Mouse (Mus musculus): ENCODE measurements around the gene Pten. TPM values are rescaled to one million over a fixed set of nuclear protein-coding genes. Genes with fewer than 3 reads are reported as not detected.

Gene Pten
- polyA plus RNA-seq, 1 experiment from 2014 or later: 6.6 TPM

DNA sequence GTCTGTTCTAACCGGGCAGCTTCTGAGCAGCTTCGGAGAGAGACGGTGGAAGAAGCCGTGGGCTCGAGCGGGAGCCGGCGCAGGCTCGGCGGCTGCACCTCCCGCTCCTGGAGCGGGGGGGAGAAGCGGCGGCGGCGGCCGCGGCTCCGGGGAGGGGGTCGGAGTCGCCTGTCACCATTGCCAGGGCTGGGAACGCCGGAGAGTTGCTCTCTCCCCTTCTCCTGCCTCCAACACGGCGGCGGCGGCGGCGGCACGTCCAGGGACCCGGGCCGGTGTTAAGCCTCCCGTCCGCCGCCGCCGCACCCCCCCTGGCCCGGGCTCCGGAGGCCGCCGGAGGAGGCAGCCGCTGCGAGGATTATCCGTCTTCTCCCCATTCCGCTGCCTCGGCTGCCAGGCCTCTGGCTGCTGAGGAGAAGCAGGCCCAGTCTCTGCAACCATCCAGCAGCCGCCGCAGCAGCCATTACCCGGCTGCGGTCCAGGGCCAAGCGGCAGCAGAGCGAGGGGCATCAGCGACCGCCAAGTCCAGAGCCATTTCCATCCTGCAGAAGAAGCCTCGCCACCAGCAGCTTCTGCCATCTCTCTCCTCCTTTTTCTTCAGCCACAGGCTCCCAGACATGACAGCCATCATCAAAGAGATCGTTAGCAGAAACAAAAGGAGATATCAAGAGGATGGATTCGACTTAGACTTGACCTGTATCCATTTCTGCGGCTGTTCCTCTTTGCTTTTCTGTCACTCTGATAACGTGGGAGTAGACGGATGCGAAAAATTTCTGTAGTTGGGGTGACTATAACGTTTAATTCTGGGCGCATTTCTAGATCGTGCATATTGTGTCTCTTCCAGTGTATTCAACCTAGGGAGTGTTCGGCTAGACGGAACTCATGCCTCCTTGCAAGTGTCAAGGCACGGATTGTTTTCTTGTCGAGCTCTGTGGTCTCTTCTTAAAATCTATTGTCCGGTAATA, 815 bp downstream of the Pten start:
- Histone ChIP-seq H3K27me3 (replicated peaks; ENCODE audit: control insufficient read depth, insufficient read depth, low read length) (no peaks in the 10 kb centered on the region), H3K9ac (ENCODE audit: low read depth, low read length) (peak overlapping the region; percentile 97), H3K4me3 (ENCODE audit: low read depth, low read length) (peak overlapping the region; percentile 97), H3K36me3 (ENCODE audit: control insufficient read depth, insufficient read depth, low read length) (no peaks in the 10 kb centered on the region), H3K27ac (ENCODE audit: low read depth, low read length) (peak overlapping the region; percentile 98), H3K9me3 (ENCODE audit: control insufficient read depth, low read length) (no peaks in the 10 kb centered on the region), H3K4me2 (peak overlapping the region; percentile 95), H3K4me1 (replicated peaks; ENCODE audit: control insufficient read depth, insufficient read depth, low read length) (peaks cover 20% of the 10 kb centered on the region)
- under 1% methylated on average over 55 of the region's 69 CpGs for WGBS
- no peak; the same call in 1 of the 2 replicates for ATAC-seq (replicated peaks; ENCODE audit: low FRiP score)
- DNase-seq (ENCODE audit: low spot score): peak; percentile 74

DNA sequence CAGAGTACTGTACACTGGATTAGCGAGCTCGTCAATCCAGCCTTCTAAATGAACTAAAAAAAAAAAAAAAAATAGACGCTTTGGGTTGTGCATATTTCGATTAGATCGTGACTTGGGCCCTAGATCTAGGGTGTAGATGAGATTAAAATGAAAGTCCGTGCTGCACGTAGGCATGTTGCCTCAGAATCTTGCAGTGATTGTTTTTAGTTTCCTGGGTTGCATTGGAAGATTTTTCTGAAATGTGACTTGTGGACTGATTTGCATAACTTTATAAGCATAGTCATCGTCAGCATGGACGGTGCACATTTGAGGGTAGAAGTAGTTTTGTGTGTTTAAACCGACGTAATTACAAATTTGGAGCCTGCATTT, 1.5 kb downstream of the Pten start:
- Histone ChIP-seq H3K4me3 (ENCODE audit: low read depth, low read length) (peak overlapping the region; percentile 97), H3K4me2 (peak overlapping the region; percentile 95), H3K36me3 (ENCODE audit: control insufficient read depth, insufficient read depth, low read length) (no peaks in the 10 kb centered on the region), H3K4me1 (replicated peaks; ENCODE audit: control insufficient read depth, insufficient read depth, low read length) (peaks cover 20% of the 10 kb centered on the region), H3K9ac (ENCODE audit: low read depth, low read length) (peak overlapping the region; percentile 97), H3K9me3 (ENCODE audit: control insufficient read depth, low read length) (no peaks in the 10 kb centered on the region), H3K27ac (ENCODE audit: low read depth, low read length) (no peak overlapping the region), H3K27me3 (replicated peaks; ENCODE audit: control insufficient read depth, insufficient read depth, low read length) (no peaks in the 10 kb centered on the region)
- DNase-seq (ENCODE audit: low spot score) (no peak), ATAC-seq (replicated peaks; ENCODE audit: low FRiP score) (no peak)
- 1% methylated on average over 11 of the region's 11 CpGs for WGBS

DNA sequence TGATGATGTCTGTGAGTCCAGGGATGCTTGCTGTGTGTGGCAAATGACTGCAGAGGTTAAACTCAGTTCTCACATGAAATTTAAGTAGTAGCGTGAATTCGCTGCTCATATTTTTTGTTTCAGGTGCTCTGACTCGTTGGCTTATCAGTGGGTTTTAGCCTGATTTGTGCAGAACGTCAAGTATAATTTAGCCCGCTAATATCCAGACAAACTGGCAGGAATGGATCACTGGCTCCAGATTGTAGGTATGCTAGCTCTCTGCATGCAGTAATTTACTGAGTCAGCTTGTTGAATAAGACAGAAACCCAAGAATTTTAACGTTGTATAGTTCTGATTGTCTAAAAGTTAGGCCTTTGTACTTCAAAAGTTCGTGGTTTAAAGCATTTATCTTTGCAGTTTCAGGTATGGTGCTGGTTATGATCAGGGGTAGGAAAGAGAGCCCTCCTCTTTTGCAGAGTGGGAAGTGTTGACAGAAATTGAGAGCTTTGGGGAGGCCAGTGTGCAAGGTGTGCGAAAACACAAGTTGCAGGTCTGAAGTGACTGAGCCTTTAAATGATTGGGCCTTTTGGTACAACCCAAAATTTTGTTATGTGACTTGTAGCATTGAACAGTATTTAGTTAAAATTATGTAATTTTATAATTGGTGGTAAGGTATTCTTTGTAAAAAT, 2.2 kb downstream of the Pten start:
- 6% methylated on average over 8 of the region's 8 CpGs for WGBS
- DNase-seq (ENCODE audit: low spot score) (no peak), ATAC-seq (replicated peaks; ENCODE audit: low FRiP score) (no peak)
- Histone ChIP-seq H3K4me3 (ENCODE audit: low read depth, low read length) (peak overlapping the region; percentile 97), H3K4me1 (replicated peaks; ENCODE audit: control insufficient read depth, insufficient read depth, low read length) (peaks cover 17% of the 10 kb centered on the region), H3K9ac (ENCODE audit: low read depth, low read length) (peak overlapping the region; percentile 40), H3K27ac (ENCODE audit: low read depth, low read length) (no peak overlapping the region), H3K27me3 (replicated peaks; ENCODE audit: control insufficient read depth, insufficient read depth, low read length) (no peaks in the 10 kb centered on the region), H3K9me3 (ENCODE audit: control insufficient read depth, low read length) (no peaks in the 10 kb centered on the region), H3K36me3 (ENCODE audit: control insufficient read depth, insufficient read depth, low read length) (no peaks in the 10 kb centered on the region), H3K4me2 (peak overlapping the region; percentile 95)

DNA sequence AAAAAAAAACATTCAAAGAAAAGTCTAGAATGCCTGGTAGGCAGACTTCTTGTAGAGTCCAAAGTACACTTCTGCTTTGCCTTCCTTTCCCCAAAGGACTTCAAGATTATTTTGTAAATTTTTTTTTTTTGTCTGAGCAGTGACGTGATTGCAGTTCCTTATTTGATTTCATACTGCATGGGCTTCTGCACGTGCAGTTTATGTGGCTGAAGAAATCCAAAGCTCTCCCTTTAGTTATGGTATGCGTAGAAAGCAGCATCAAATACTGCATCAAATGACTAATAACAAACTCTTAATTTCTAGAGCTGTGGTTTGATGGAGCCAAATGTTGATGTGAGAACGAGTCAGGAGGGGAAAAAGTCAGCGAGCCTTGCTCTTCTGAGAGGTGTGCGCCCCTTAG, 3.2 kb downstream of the Pten start:
- no peak for DNase-seq (ENCODE audit: low spot score)
- Histone ChIP-seq H3K36me3 (ENCODE audit: control insufficient read depth, insufficient read depth, low read length) (no peaks in the 10 kb centered on the region), H3K4me2 (peak overlapping the region; percentile 57), H3K4me3 (ENCODE audit: low read depth, low read length) (no peak overlapping the region; the same call in 1 of the 2 replicates), H3K4me1 (replicated peaks; ENCODE audit: control insufficient read depth, insufficient read depth, low read length) (peaks cover 11% of the 10 kb centered on the region), H3K9ac (ENCODE audit: low read depth, low read length) (no peak overlapping the region), H3K9me3 (ENCODE audit: control insufficient read depth, low read length) (no peaks in the 10 kb centered on the region), H3K27me3 (replicated peaks; ENCODE audit: control insufficient read depth, insufficient read depth, low read length) (no peaks in the 10 kb centered on the region), H3K27ac (ENCODE audit: low read depth, low read length) (no peak overlapping the region)
- WGBS: 40% methylated on average over 6 of the region's 6 CpGs
- ATAC-seq (replicated peaks; ENCODE audit: low FRiP score): no peak

DNA sequence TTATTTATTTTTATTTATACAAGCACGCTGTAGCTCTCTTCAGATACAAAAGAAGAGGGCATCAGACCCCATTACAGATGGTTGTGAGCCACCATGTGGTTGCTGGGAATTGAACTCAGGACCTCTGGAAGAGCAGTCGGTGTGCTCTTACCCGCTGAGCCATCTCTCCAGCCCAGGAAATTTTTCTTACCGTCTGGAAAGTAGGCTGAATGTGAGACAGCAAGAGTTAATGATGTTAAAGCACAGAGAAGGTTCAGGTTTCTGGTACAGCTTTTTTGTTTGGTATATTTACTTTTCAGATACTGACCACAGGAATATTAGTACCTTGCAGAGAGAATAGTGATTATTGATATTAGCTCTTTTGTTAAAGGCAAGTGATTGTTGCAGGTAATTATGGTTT, 3.9 kb downstream of the Pten start:
- DNase-seq (ENCODE audit: low spot score) (no peak), ATAC-seq (replicated peaks; ENCODE audit: low FRiP score) (no peak)
- Histone ChIP-seq H3K9me3 (ENCODE audit: control insufficient read depth, low read length) (no peaks in the 10 kb centered on the region), H3K4me3 (ENCODE audit: low read depth, low read length) (no peak overlapping the region), H3K27ac (ENCODE audit: low read depth, low read length) (no peak overlapping the region), H3K9ac (ENCODE audit: low read depth, low read length) (no peak overlapping the region), H3K4me2 (peak overlapping the region; percentile 57; the same call in 1 of the 2 replicates), H3K27me3 (replicated peaks; ENCODE audit: control insufficient read depth, insufficient read depth, low read length) (no peaks in the 10 kb centered on the region), H3K36me3 (ENCODE audit: control insufficient read depth, insufficient read depth, low read length) (peaks cover 2% of the 10 kb centered on the region; the same call in 1 of the 2 replicates), H3K4me1 (replicated peaks; ENCODE audit: control insufficient read depth, insufficient read depth, low read length) (peaks cover 11% of the 10 kb centered on the region)
- WGBS: 69% methylated on average over 4 of the region's 4 CpGs

DNA sequence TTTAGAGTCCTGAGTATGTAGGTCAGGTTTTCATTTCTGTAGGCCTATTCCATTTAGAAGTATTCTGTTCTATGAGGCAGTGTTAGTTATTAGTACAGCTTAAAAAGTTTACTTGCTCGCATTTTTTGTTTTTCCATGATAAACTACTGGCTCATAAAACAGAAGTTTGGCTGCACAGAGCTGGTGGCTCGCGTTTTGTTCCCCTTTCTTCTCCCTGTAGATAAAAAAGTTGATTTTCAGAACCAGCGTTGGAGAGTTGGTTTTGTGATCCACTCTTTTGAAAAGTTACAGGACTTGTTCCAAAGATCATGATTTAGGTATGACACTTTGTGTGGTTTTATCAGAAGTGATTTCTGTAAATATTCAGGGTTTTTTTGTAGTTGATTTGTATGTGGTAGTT, 5.2 kb downstream of the Pten start:
- DNase-seq (ENCODE audit: low spot score) (no peak), ATAC-seq (replicated peaks; ENCODE audit: low FRiP score) (no peak)
- H3K4me2 ChIP-seq: no peak overlapping the region
- H3K36me3 ChIP-seq (ENCODE audit: control insufficient read depth, insufficient read depth, low read length): peaks cover 2% of the 10 kb centered on the region; the same call in 1 of the 2 replicates
- H3K9me3 ChIP-seq (ENCODE audit: control insufficient read depth, low read length): no peaks in the 10 kb centered on the region
- no peak overlapping the region for H3K27ac ChIP-seq (ENCODE audit: low read depth, low read length)
- H3K9ac ChIP-seq (ENCODE audit: low read depth, low read length): no peak overlapping the region
- peaks cover 11% of the 10 kb centered on the region for H3K4me1 ChIP-seq (replicated peaks; ENCODE audit: control insufficient read depth, insufficient read depth, low read length)
- 54% methylated on average over 4 of the region's 4 CpGs for WGBS
- no peaks in the 10 kb centered on the region for H3K27me3 ChIP-seq (replicated peaks; ENCODE audit: control insufficient read depth, insufficient read depth, low read length)
- no peak overlapping the region for H3K4me3 ChIP-seq (ENCODE audit: low read depth, low read length)

DNA sequence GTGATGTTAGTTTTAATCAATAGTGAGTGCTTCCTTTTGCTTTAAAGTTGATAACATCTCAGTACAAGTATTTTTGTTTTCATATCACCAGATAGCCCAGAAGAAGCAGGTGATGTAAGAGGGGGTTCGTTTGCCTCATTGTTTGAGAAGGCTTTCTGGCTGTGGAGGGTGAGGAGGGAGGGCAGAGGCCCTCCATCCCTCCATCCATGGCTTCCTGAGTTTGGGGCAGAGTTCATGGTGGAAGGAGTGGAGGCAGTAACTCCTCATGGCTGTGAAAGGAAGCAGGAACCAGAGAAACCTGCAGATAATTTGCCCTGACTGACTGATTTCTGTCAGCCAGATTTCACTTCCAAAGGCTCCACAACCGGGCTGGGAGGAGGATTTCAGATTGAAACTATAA, 21.1 kb downstream of the Pten start:
- no peak overlapping the region for H3K27ac ChIP-seq (ENCODE audit: low read depth, low read length)
- H3K4me3 ChIP-seq (ENCODE audit: low read depth, low read length): no peak overlapping the region
- H3K9ac ChIP-seq (ENCODE audit: low read depth, low read length): no peak overlapping the region
- H3K4me2 ChIP-seq: no peak overlapping the region
- H3K27me3 ChIP-seq (replicated peaks; ENCODE audit: control insufficient read depth, insufficient read depth, low read length): no peaks in the 10 kb centered on the region
- 33% methylated on average over 2 of the region's 2 CpGs for WGBS
- no peaks in the 10 kb centered on the region for H3K36me3 ChIP-seq (ENCODE audit: control insufficient read depth, insufficient read depth, low read length)
- DNase-seq (ENCODE audit: low spot score) (no peak), ATAC-seq (replicated peaks; ENCODE audit: low FRiP score) (no peak)
- H3K9me3 ChIP-seq (ENCODE audit: control insufficient read depth, low read length): no peaks in the 10 kb centered on the region
- H3K4me1 ChIP-seq (replicated peaks; ENCODE audit: control insufficient read depth, insufficient read depth, low read length): no peaks in the 10 kb centered on the region; the same call in 1 of the 2 replicates

DNA sequence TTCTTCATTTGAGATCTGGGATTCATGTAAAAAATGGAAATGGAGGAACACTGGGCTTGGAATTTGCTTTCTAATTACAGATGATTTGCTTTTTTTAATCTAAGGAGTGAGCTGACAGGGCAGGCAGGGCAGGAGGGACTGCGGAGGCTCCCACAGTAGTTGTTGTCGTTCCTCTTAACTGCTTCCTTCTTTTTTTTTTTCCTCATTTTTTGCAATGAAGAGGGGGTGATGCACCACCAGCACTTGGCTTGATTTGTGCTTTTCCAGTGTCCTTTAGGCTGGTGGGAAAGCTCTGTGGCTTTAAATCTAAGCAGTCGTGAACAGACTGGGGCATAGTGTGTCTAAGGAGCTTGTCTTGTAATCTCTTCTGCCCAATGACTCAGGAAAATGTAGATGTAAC, 21.8 kb downstream of the Pten start:
- no peaks in the 10 kb centered on the region for H3K27me3 ChIP-seq (replicated peaks; ENCODE audit: control insufficient read depth, insufficient read depth, low read length)
- ATAC-seq (replicated peaks; ENCODE audit: low FRiP score): no peak
- WGBS: 54% methylated on average over 3 of the region's 3 CpGs

More for the DNA sequence above, 21.8 kb downstream of the Pten start:
- no peaks in the 10 kb centered on the region; the same call in 1 of the 2 replicates for H3K4me1 ChIP-seq (replicated peaks; ENCODE audit: control insufficient read depth, insufficient read depth, low read length)
- H3K36me3 ChIP-seq (ENCODE audit: control insufficient read depth, insufficient read depth, low read length): no peaks in the 10 kb centered on the region
- H3K4me3 ChIP-seq (ENCODE audit: low read depth, low read length): no peak overlapping the region
- no peak overlapping the region for H3K9ac ChIP-seq (ENCODE audit: low read depth, low read length)
- DNase-seq (ENCODE audit: low spot score): no peak
- no peaks in the 10 kb centered on the region for H3K9me3 ChIP-seq (ENCODE audit: control insufficient read depth, low read length)
- no peak overlapping the region for H3K27ac ChIP-seq (ENCODE audit: low read depth, low read length)
- H3K4me2 ChIP-seq: no peak overlapping the region
